Mouse (Mus musculus): ENCODE results near the gene Mmp21. TPM values are rescaled to one million over a fixed set of nuclear protein-coding genes. Genes with fewer than 3 reads are reported as not detected.
A peak's percentile ranks its signal among the peaks of the same experiment; 100 is the strongest.

The Mmp21 gene
- polyA plus RNA-seq, 1 experiment = not detected

- H3K4me3 ChIP-seq (replicated peaks; ENCODE audit: extremely low read depth, low read depth, low read length) = no peak overlapping the region
- H3K4me1 ChIP-seq (ENCODE audit: control insufficient read depth, insufficient read depth, low read length) = peaks cover 3% of the 10 kb centered on the region; the same call in 1 of the 2 replicates
- 48% methylated on average over 10 of the region's 12 CpGs for whole genome bisulfite sequencing
- no peak for DNase-seq
- no peak for TF ChIP-seq POLR2A (IDR thresholded peaks at IDR 0.05; ENCODE audit: borderline replicate concordance, extremely low read depth, low read depth, low read length)
- TF ChIP-seq CTCF (IDR thresholded peaks at IDR 0.05; ENCODE audit: insufficient read depth, low read length) = no peak
These were observed 44.8 kb downstream of the Mmp21 start for GRCm38 (mm10) chr7:133634932-133635650.

- no peak overlapping the region for H3K4me3 ChIP-seq (replicated peaks; ENCODE audit: extremely low read depth, low read depth, low read length)
- peak; percentile 58 for DNase-seq
- WGBS = 13% methylated on average over 2 of the region's 2 CpGs
- TF ChIP-seq POLR2A (IDR thresholded peaks at IDR 0.05; ENCODE audit: borderline replicate concordance, extremely low read depth, low read depth, low read length) (no peak), CTCF (IDR thresholded peaks at IDR 0.05; ENCODE audit: insufficient read depth, low read length) (peak; percentile 48)
- H3K4me1 ChIP-seq (ENCODE audit: control insufficient read depth, insufficient read depth, low read length) = no peaks in the 10 kb centered on the region
These were observed 47.4 kb downstream of the Mmp21 start for GRCm38 (mm10) chr7:133632476-133632875.

- TF ChIP-seq CTCF (IDR thresholded peaks at IDR 0.05; ENCODE audit: insufficient read depth, low read length) (no peak), POLR2A (IDR thresholded peaks at IDR 0.05; ENCODE audit: borderline replicate concordance, extremely low read depth, low read depth, low read length) (no peak)
- no peak for DNase-seq
- 60% methylated on average over 5 of the region's 5 CpGs for WGBS
- no peak overlapping the region for H3K4me3 ChIP-seq (replicated peaks; ENCODE audit: extremely low read depth, low read depth, low read length)
- H3K4me1 ChIP-seq (ENCODE audit: control insufficient read depth, insufficient read depth, low read length) = no peaks in the 10 kb centered on the region
These were observed 49.0 kb downstream of the Mmp21 start for GRCm38 (mm10) chr7:133630821-133631220.

- TF ChIP-seq CTCF (IDR thresholded peaks at IDR 0.05; ENCODE audit: insufficient read depth, low read length) (no peak), POLR2A (IDR thresholded peaks at IDR 0.05; ENCODE audit: borderline replicate concordance, extremely low read depth, low read depth, low read length) (no peak)
- 44% methylated on average over 14 of the region's 14 CpGs for WGBS
- no peaks in the 10 kb centered on the region for H3K4me1 ChIP-seq (ENCODE audit: control insufficient read depth, insufficient read depth, low read length)
- DNase-seq = no peak
- no peak overlapping the region for H3K4me3 ChIP-seq (replicated peaks; ENCODE audit: extremely low read depth, low read depth, low read length)
These were observed 52.5 kb downstream of the Mmp21 start for GRCm38 (mm10) chr7:133627184-133627936.

Other genes starting within 250 kb of the Mmp21 start
- gene Tex36, start 77.9 kb downstream of the Mmp21 start, polyA plus RNA-seq (2012; rRNA removed) = not detected in 2 replicates
- gene Edrf1, start 42.5 kb downstream of the Mmp21 start, polyA plus RNA-seq (2012; rRNA removed) = 6.4 and 9.1 TPM in 2 replicates
- gene Bccip, start 29.3 kb upstream of the Mmp21 start, polyA plus RNA-seq (2012; rRNA removed) = 13.1 and 24.7 TPM in 2 replicates
- 9.0 and 10.4 TPM in 2 replicates for gene Uros, start 30.0 kb upstream of the Mmp21 start, polyA plus RNA-seq (2012; rRNA removed)
- 1.0 and 3.3 TPM in 2 replicates for gene Fank1, start 96.8 kb upstream of the Mmp21 start, polyA plus RNA-seq (2012; rRNA removed)
- gene Dhx32, start 102.7 kb upstream of the Mmp21 start, polyA plus RNA-seq (2012; rRNA removed) = 14.2 and 22.2 TPM in 2 replicates